Mouse (Mus musculus) heart, adult 2 months (tissue): ENCODE data around the gene Mrpl12. TPM values are rescaled to one million over a fixed set of nuclear protein-coding genes. Genes with fewer than 3 reads are reported as not detected.

Source experiments
- DNase-seq, 2 experiments: peaks; one replicate each; pipeline ENCODE4 v3.0.0; 2021
- H3K27ac ChIP-seq: fragments of 200-600 bp; 2 replicates; pipeline ENCODE4 v1.8.1; 2022
- H3K27me3 ChIP-seq: fragments of 200-500 bp; 2 replicates; pipeline ENCODE4 v1.6.1; 2012; ENCODE audit warnings: mild to moderate bottlenecking, low read length, inconsistent platforms, mixed read lengths; ENCODE audit not compliant: control insufficient read depth, insufficient read depth
- H3K36me3 ChIP-seq: fragments of 200-500 bp; 2 replicates; pipeline ENCODE4 v1.6.1; 2012; ENCODE audit warnings: low read length, inconsistent platforms; ENCODE audit not compliant: control insufficient read depth, insufficient read depth
- H3K4me1 ChIP-seq: fragments of 200-500 bp; 2 replicates; pipeline ENCODE4 v1.6.1; 2011; ENCODE audit warnings: low read length; ENCODE audit not compliant: control insufficient read depth, insufficient read depth
- H3K4me3 ChIP-seq: fragments of 200-600 bp; 2 replicates; pipeline ENCODE4 v1.8.1; 2022
- H3K79me2 ChIP-seq: fragments of 200-500 bp; replicated peaks from 2 replicates; pipeline ENCODE4 v1.6.1; 2012; ENCODE audit warnings: mild to moderate bottlenecking, inconsistent platforms, low read length, moderate library complexity, mixed read lengths; ENCODE audit not compliant: control insufficient read depth, insufficient read depth
- H3K9ac ChIP-seq: fragments of 200-500 bp; 2 replicates; pipeline ENCODE4 v1.6.1; 2012; ENCODE audit warnings: low read depth, mild to moderate bottlenecking, control low read depth, inconsistent platforms, low read length, mixed read lengths
- CTCF ChIP-seq: fragments of 200-600 bp; IDR thresholded peaks from 2 replicates; pipeline ENCODE4 v1.8.1; 2022; ENCODE audit warnings: antibody characterized with exemption, mild to moderate bottlenecking, moderate library complexity
- EP300 ChIP-seq: fragments of 200-500 bp; IDR thresholded peaks from 2 replicates; pipeline ENCODE4 v1.6.1; 2011; ENCODE audit warnings: low read depth, low read length, control low read depth; ENCODE audit not compliant: insufficient read depth
- POLR2A ChIP-seq: fragments of 200-500 bp; IDR thresholded peaks from 2 replicates; pipeline ENCODE4 v1.6.1; 2011; ENCODE audit warnings: mild to moderate bottlenecking, low read depth, low read length, control low read depth; ENCODE audit not compliant: insufficient read depth
- WGBS: fragments of 180-500 bp; shearing (Covaris S2); methylation state at CpG from one replicate; pipeline ENCODE4 v1.1.7; 2018; 5-methylcytosine and 5-hydroxymethylcytosine counted together
- intact Hi-C: fragments of 180-260 bp; cut with DNase I; formaldehyde crosslinking; loops from one replicate; pipeline ENCODE4 v1.15.1; 2025
- polyA plus RNA-seq: library from polyadenylated mRNA; depleted of rRNA; stranded (reverse); fragments of >200 nt; gene quantifications from 2 replicates; pipeline ENCODE4 v1.2.3, GENCODE M21; 2012
- total RNA-seq, 2 experiments: library from RNA; stranded (reverse); gene quantifications; 2 replicates each; pipeline ENCODE4 v1.2.3; 2021

Mrpl12 gene
- total and polyA plus RNA-seq, 3 experiments, result 200 to 232 (median 207) TPM

- Histone ChIP-seq H3K4me3 (no peak overlapping the region), H3K27me3 (no peaks in the 10 kb centered on the region), H3K9ac (no peak overlapping the region), H3K79me2 (no peaks in the 10 kb centered on the region; the same call in 1 of the 2 replicates), H3K4me1 (peaks cover 3% of the 10 kb centered on the region), H3K36me3 (no peaks in the 10 kb centered on the region), H3K27ac (no peak overlapping the region)
- 85% methylated on average over 5 of the region's 5 CpGs for WGBS
- intact Hi-C loops, result no loop called here
- no peak for TF ChIP-seq CTCF
- TF ChIP-seq POLR2A, result no peak
- no peak for TF ChIP-seq EP300
- DNase-seq, result no peak
These were observed 20.0 kb upstream of the Mrpl12 start for GRCm38 (mm10) chr11:120464365-120464764.

- no peak overlapping the region for H3K4me3 ChIP-seq
- DNase-seq, result no peak
- no peak for TF ChIP-seq POLR2A
- no peak for TF ChIP-seq CTCF
- TF ChIP-seq EP300, result no peak
- intact Hi-C loops, result no loop called here
- peaks cover 3% of the 10 kb centered on the region for H3K4me1 ChIP-seq
- H3K79me2 ChIP-seq, result no peaks in the 10 kb centered on the region; the same call in 1 of the 2 replicates
- 34% methylated on average over 4 of the region's 4 CpGs for WGBS
- H3K27ac ChIP-seq, result no peak overlapping the region
- no peak overlapping the region for H3K9ac ChIP-seq
- H3K27me3 ChIP-seq, result no peaks in the 10 kb centered on the region
- H3K36me3 ChIP-seq, result no peaks in the 10 kb centered on the region
These were observed 18.9 kb upstream of the Mrpl12 start for GRCm38 (mm10) chr11:120465521-120465920.

- Histone ChIP-seq H3K9ac (peak within 1 kb of the TSS; percentile 87), H3K4me3 (peak within 1 kb of the TSS; percentile 84), H3K27ac (peak within 1 kb of the TSS; percentile 81), H3K4me1 (peaks cover 3% of the 10 kb centered on the region), H3K36me3 (no peaks in the 10 kb centered on the region), H3K27me3 (no peaks in the 10 kb centered on the region), H3K79me2 (no peaks in the 10 kb centered on the region; the same call in 1 of the 2 replicates)
- TF ChIP-seq CTCF (no peak), EP300 (0 out of 2 replicates have a peak, but pooled peaks have one; percentile 16), POLR2A (peak; percentile 89)
- peak; percentile 91 to 95 for DNase-seq
- intact Hi-C loops, result no loop called here
- WGBS, result under 1% methylated on average over 53 of the region's 54 CpGs
These were observed 17.2 kb upstream of the Mrpl12 start, which contains the start of gene Arl16 for GRCm38 (mm10) chr11:120467051-120467735. Arl16 (minus strand) TSS chr11:120467607.

- H3K27me3 ChIP-seq, result no peaks in the 10 kb centered on the region
- intact Hi-C loops, result loop anchor here (2.0 kb wide), 1 partner anchor 15 kb away; no protein-coding TSS in a partner anchor
- DNase-seq, result no peak
- peak overlapping the region; percentile 87 for H3K9ac ChIP-seq
- H3K27ac ChIP-seq, result peak overlapping the region; percentile 68
- under 1% methylated on average over 33 of the region's 33 CpGs for WGBS
- H3K36me3 ChIP-seq, result no peaks in the 10 kb centered on the region
- H3K4me1 ChIP-seq, result peaks cover 3% of the 10 kb centered on the region
- no peaks in the 10 kb centered on the region; the same call in 1 of the 2 replicates for H3K79me2 ChIP-seq
- H3K4me3 ChIP-seq, result peak overlapping the region; percentile 84
- TF ChIP-seq POLR2A, result no peak
- no peak for TF ChIP-seq CTCF
- TF ChIP-seq EP300, result no peak
These were observed 16.7 kb upstream of the Mrpl12 start for GRCm38 (mm10) chr11:120467736-120468092.

- Histone ChIP-seq H3K9ac (no peak overlapping the region), H3K36me3 (no peaks in the 10 kb centered on the region), H3K4me1 (no peaks in the 10 kb centered on the region; the same call in 1 of the 2 replicates), H3K27me3 (no peaks in the 10 kb centered on the region), H3K27ac (no peak overlapping the region), H3K4me3 (no peak overlapping the region), H3K79me2 (no peaks in the 10 kb centered on the region; the same call in 1 of the 2 replicates)
- no peak for DNase-seq
- intact Hi-C loops, result no loop called here
- TF ChIP-seq POLR2A (no peak), EP300 (no peak), CTCF (no peak)
- 95% methylated on average over 6 of the region's 6 CpGs for WGBS
These were observed 12.4 kb upstream of the Mrpl12 start for GRCm38 (mm10) chr11:120472052-120472451.

- WGBS, result 82% methylated on average over 7 of the region's 7 CpGs
- TF ChIP-seq POLR2A, result no peak
- TF ChIP-seq EP300, result no peak
- Histone ChIP-seq H3K27ac (no peak overlapping the region), H3K36me3 (no peaks in the 10 kb centered on the region), H3K4me3 (peak overlapping the region; percentile 100; the same call in 1 of the 2 replicates), H3K27me3 (no peaks in the 10 kb centered on the region), H3K4me1 (peaks cover 3% of the 10 kb centered on the region; the same call in 1 of the 2 replicates), H3K79me2 (peaks cover 3% of the 10 kb centered on the region), H3K9ac (no peak overlapping the region)
- no peak for DNase-seq
- intact Hi-C loops, result loop anchor here (2.0 kb wide), 1 partner anchor 15 kb away; no protein-coding TSS in a partner anchor
These were observed 922 bp upstream of the Mrpl12 start for GRCm38 (mm10) chr11:120483448-120483934.
